Mouse (Mus musculus): Measurements from ENCODE around the gene Vmn2r18. TPM values are rescaled to one million over a fixed set of nuclear protein-coding genes. Genes with fewer than 3 reads are reported as not detected.

The Vmn2r18 gene
- not detected in 2 replicates for polyA plus RNA-seq (2012; ENCODE audit: insufficient read depth, insufficient read length, low replicate concordance, missing spikeins)

GRCm38 (mm10) chr5:151605921-151606320 is at the start of gene Vmn2r18:
Vmn2r18 (minus strand) TSS chr5:151606021.
- TF ChIP-seq POLR2A (IDR thresholded peaks at IDR 0.05; ENCODE audit: insufficient read depth, low read depth, low read length) (no peak), CTCF (IDR thresholded peaks at IDR 0.05; ENCODE audit: insufficient read depth, low read depth, low read length) (no peak)
- WGBS: 89% methylated on average over 3 of the region's 3 CpGs
- Histone ChIP-seq H3K27ac (ENCODE audit: insufficient read depth, low read depth, low read length) (no peak within 1 kb of the TSS), H3K4me3 (ENCODE audit: insufficient read depth, low read depth, low read length) (no peak within 1 kb of the TSS), H3K4me1 (ENCODE audit: control insufficient read depth, insufficient read depth, low read length) (no peaks in the 10 kb centered on the region)

- 66% methylated on average over 3 of the region's 3 CpGs for WGBS
- no peaks in the 10 kb centered on the region for H3K4me1 ChIP-seq (ENCODE audit: control insufficient read depth, insufficient read depth, low read length)
- TF ChIP-seq CTCF (IDR thresholded peaks at IDR 0.05; ENCODE audit: insufficient read depth, low read depth, low read length) (no peak), POLR2A (IDR thresholded peaks at IDR 0.05; ENCODE audit: insufficient read depth, low read depth, low read length) (no peak)
- H3K4me3 ChIP-seq (ENCODE audit: insufficient read depth, low read depth, low read length): no peak overlapping the region
- no peak overlapping the region for H3K27ac ChIP-seq (ENCODE audit: insufficient read depth, low read depth, low read length)
These were observed 45.6 kb upstream of the Vmn2r18 start for GRCm38 (mm10) chr5:151651411-151651784.

GRCm38 (mm10) chr5:151650700-151651410 is 45.0 kb upstream of the Vmn2r18 start, which contains the start of gene Rfc3:
Rfc3 (minus strand) TSS chr5:151651242.
- Histone ChIP-seq H3K4me3 (ENCODE audit: insufficient read depth, low read depth, low read length) (peak within 1 kb of the TSS; percentile 50), H3K4me1 (ENCODE audit: control insufficient read depth, insufficient read depth, low read length) (no peaks in the 10 kb centered on the region), H3K27ac (ENCODE audit: insufficient read depth, low read depth, low read length) (no peak within 1 kb of the TSS)
- TF ChIP-seq CTCF (IDR thresholded peaks at IDR 0.05; ENCODE audit: insufficient read depth, low read depth, low read length): peak; percentile 74
- TF ChIP-seq POLR2A (IDR thresholded peaks at IDR 0.05; ENCODE audit: insufficient read depth, low read depth, low read length): no peak
- WGBS: under 1% methylated on average over 42 of the region's 42 CpGs

- TF ChIP-seq POLR2A (IDR thresholded peaks at IDR 0.05; ENCODE audit: insufficient read depth, low read depth, low read length) (no peak), CTCF (IDR thresholded peaks at IDR 0.05; ENCODE audit: insufficient read depth, low read depth, low read length) (no peak)
These were observed 39.0 kb upstream of the Vmn2r18 start for GRCm38 (mm10) chr5:151644845-151645244.

GRCm38 (mm10) chr5:151642867-151643266 is 37.0 kb upstream of the Vmn2r18 start:
- Histone ChIP-seq H3K4me3 (ENCODE audit: insufficient read depth, low read depth, low read length) (no peak overlapping the region), H3K4me1 (ENCODE audit: control insufficient read depth, insufficient read depth, low read length) (no peaks in the 10 kb centered on the region)
- 95% methylated on average over 5 of the region's 5 CpGs for WGBS

More at GRCm38 (mm10) chr5:151644845-151645244, 39.0 kb upstream of the Vmn2r18 start:
- Histone ChIP-seq H3K4me1 (ENCODE audit: control insufficient read depth, insufficient read depth, low read length) (no peaks in the 10 kb centered on the region), H3K4me3 (ENCODE audit: insufficient read depth, low read depth, low read length) (no peak overlapping the region), H3K27ac (ENCODE audit: insufficient read depth, low read depth, low read length) (no peak overlapping the region)
- WGBS: 92% methylated on average over 7 of the region's 7 CpGs

GRCm38 (mm10) chr5:151642102-151642501 is 36.3 kb upstream of the Vmn2r18 start:
- TF ChIP-seq POLR2A (IDR thresholded peaks at IDR 0.05; ENCODE audit: insufficient read depth, low read depth, low read length) (no peak), CTCF (IDR thresholded peaks at IDR 0.05; ENCODE audit: insufficient read depth, low read depth, low read length) (no peak)
- 97% methylated on average over 1 of the region's 1 CpGs for WGBS

More at GRCm38 (mm10) chr5:151642867-151643266, 37.0 kb upstream of the Vmn2r18 start:
- TF ChIP-seq CTCF (IDR thresholded peaks at IDR 0.05; ENCODE audit: insufficient read depth, low read depth, low read length) (no peak), POLR2A (IDR thresholded peaks at IDR 0.05; ENCODE audit: insufficient read depth, low read depth, low read length) (no peak)
- H3K27ac ChIP-seq (ENCODE audit: insufficient read depth, low read depth, low read length): no peak overlapping the region

GRCm38 (mm10) chr5:151601696-151602095 is 4.1 kb downstream of the Vmn2r18 start:
- TF ChIP-seq CTCF (IDR thresholded peaks at IDR 0.05; ENCODE audit: insufficient read depth, low read depth, low read length) (no peak), POLR2A (IDR thresholded peaks at IDR 0.05; ENCODE audit: insufficient read depth, low read depth, low read length) (no peak)
- H3K27ac ChIP-seq (ENCODE audit: insufficient read depth, low read depth, low read length): no peak overlapping the region
- H3K4me3 ChIP-seq (ENCODE audit: insufficient read depth, low read depth, low read length): no peak overlapping the region
- H3K4me1 ChIP-seq (ENCODE audit: control insufficient read depth, insufficient read depth, low read length): no peaks in the 10 kb centered on the region
- WGBS: 58% methylated on average over 1 of the region's 1 CpGs

More at GRCm38 (mm10) chr5:151642102-151642501, 36.3 kb upstream of the Vmn2r18 start:
- Histone ChIP-seq H3K4me1 (ENCODE audit: control insufficient read depth, insufficient read depth, low read length) (no peaks in the 10 kb centered on the region), H3K4me3 (ENCODE audit: insufficient read depth, low read depth, low read length) (no peak overlapping the region), H3K27ac (ENCODE audit: insufficient read depth, low read depth, low read length) (no peak overlapping the region)

Other genes starting within 250 kb of the Vmn2r18 start
- not detected in 2 replicates for gene Gm42906, start 177.9 kb downstream of the Vmn2r18 start, polyA plus RNA-seq (2012; ENCODE audit: insufficient read depth, insufficient read length, low replicate concordance, missing spikeins)
- not detected in 2 replicates for gene Rfc3, start 45.2 kb upstream of the Vmn2r18 start, polyA plus RNA-seq (2012; ENCODE audit: insufficient read depth, insufficient read length, low replicate concordance, missing spikeins)